ENCODE assay signal across 17 mouse cellular contexts in genomic region chr4:152997251-152997650, GRCm38 (mm10).
"Had no signal": no experiment of that assay in that cellular context is flagged by ENCODE, and none has a peak within 500 bp of the region (broad histone marks: within the 10 kb centered on the region; RNA-seq: fewer than 3 reads in every experiment).

No protein-coding gene starts in this region.

- H3K9ac ChIP-seq: lung, embryonic 15.5 days; midbrain, embryonic 13.5 days; midbrain, embryonic 15.5 days; neural tube, embryonic 12.5 days had no signal

- DNase-seq: lung, adult 2 months; lung, postnatal 14 days; lung, postnatal 36 days; right cerebral cortex, postnatal 25 days; right cerebral cortex, postnatal 4 days; spleen, adult 18-20 months; thymus, adult 18-20 months; thymus, postnatal 14 days; thymus, postnatal 36 days had no signal

- H3K4me1 ChIP-seq: lung, embryonic 15.5 days; megakaryocyte, embryonic 14.5 days; neural tube, embryonic 12.5 days had no signal

- H3K27ac ChIP-seq: lung, embryonic 15.5 days; macrophage; midbrain, embryonic 13.5 days; midbrain, embryonic 15.5 days; neural tube, embryonic 12.5 days had no signal

- H3K9me3 ChIP-seq: lung, embryonic 15.5 days; midbrain, embryonic 13.5 days; midbrain, embryonic 15.5 days; neural tube, embryonic 12.5 days had no signal

- ATAC-seq: lung, postnatal 0 days; midbrain, embryonic 13.5 days; midbrain, embryonic 15.5 days had no signal

- H3K36me3 ChIP-seq: lung, embryonic 15.5 days; midbrain, embryonic 13.5 days; midbrain, embryonic 15.5 days; neural tube, embryonic 12.5 days had no signal

- H3K27me3 ChIP-seq: lung, embryonic 15.5 days; megakaryocyte, embryonic 14.5 days; midbrain, embryonic 13.5 days; midbrain, embryonic 15.5 days; neural tube, embryonic 12.5 days had no signal

- H3K4me3 ChIP-seq: lung, embryonic 15.5 days; megakaryocyte, embryonic 14.5 days; midbrain, embryonic 13.5 days; midbrain, embryonic 15.5 days; neural tube, embryonic 12.5 days had no signal

- H3K4me2 ChIP-seq: lung, embryonic 15.5 days; midbrain, embryonic 11.5 days; midbrain, embryonic 13.5 days; midbrain, embryonic 15.5 days; neural tube, embryonic 12.5 days had no signal
